Mouse (Mus musculus) adrenal gland, postnatal 36 days (tissue): Measurements from ENCODE around the gene Myo16. TPM values are rescaled to one million over a fixed set of nuclear protein-coding genes. Genes with fewer than 3 reads are reported as not detected.
A peak's percentile ranks its signal among the peaks of the same experiment; 100 is the strongest.

Source experiments
- DNase-seq, 2 experiments: peaks; one replicate each; pipeline ENCODE4 v3.0.0; 2021; ENCODE audit warnings: mixed read lengths in 1 of 2
- long read RNA-seq, 2 experiments: library from polyadenylated mRNA; stranded (forward); transcript quantifications; one replicate each; pipeline ENCODE4 v2.0.0; 2021; ENCODE audit warnings: borderline sequencing depth in 2 of 2
- total RNA-seq, 2 experiments: library from RNA; stranded (reverse); gene quantifications; 2 replicates each; pipeline ENCODE4 v1.2.3; 2021

Gene Myo16
- total RNA-seq, result not detected
- long read RNA-seq, experiment 1, result 0 reads
- long read RNA-seq, experiment 2, result 0 reads

DNA sequence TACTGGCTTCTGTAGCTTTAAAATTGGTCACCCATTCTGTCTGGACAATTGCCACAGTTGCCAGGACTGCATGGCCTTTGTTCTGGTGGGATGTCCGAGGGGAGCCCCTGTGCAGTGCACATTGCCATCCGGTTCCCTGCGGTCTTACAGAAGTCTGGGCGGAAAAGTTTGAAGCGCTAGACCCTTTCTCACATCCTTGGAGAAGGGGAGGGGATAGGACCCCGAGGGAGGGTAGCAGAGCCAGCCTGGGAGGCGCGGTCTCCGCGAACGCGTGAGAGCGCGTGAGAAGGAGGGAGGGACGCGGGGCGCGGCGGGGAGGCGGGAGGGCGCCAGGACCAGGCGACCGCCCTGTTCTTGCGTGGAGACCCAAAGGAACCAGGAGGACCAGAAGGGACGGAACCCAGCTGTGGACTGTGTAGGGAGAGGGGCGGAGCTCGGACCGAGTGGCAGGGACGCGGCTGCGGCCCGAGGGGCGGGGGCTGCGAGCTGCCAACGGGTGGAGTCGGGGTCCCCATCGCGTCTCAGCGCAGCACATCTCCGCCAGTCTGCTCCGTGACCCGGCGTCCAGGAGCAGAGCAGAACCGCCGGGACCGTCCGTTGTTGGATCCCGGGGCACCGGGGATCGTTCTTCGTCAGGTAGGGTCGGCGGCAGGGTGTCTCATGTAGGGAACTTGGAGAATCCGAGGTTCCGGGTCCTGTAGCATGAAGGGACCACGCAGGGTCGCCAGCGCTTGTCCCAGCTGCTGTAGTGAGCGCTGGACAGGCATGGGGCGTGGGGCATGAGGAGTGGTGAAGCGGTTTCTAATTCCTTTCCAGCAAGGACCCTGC, at the start of gene Myo16:
Gene Myo16, plus strand, starts transcription at position 301 of the 828 bp plus-strand sequence.
- DNase-seq, result no peak

DNA sequence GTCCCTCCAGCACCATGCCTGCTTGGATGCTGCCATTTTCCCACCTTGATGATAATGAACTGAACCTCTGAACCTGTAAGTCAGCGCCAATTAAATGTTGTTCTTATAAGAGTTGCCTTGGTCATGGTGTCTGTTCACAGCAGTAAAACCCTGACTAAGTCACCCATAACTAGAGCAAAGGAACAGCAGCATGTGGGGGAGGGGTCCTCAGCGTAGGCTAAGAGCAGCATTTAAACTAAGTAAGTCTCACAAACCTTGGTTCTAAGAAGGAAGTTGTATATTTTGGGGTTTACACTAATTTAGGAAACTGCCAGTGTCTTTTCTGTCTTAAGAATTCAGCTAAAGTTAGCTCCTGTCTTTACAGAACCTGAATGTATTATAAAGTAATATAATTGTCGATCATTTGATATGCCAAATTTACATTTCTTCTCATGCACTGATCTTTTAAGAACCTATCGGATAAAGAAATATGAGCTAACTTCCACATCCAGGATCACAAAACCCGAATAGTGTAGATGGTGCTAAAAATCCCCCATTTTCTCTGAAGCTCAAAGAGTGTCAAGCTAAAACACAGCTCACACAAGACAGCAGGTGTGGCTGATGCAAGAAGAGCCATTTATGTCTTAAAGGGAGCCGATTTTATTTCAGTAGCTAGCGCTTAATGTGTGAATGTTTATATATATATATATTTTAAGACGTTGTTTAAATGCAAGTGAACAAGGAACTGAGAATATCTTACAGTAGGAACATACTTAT, 45.0 kb upstream of the Myo16 start:
- DNase-seq, result no peak

GRCm38 (mm10) chr8:10122749-10123148, 31.0 kb upstream of the Myo16 start:
- no peak for DNase-seq

- no peak for DNase-seq
These were observed 30.3 kb upstream of the Myo16 start for GRCm38 (mm10) chr8:10123412-10123811.

- no peak for DNase-seq
These were observed 28.0 kb upstream of the Myo16 start for GRCm38 (mm10) chr8:10125684-10126083.

GRCm38 (mm10) chr8:10130513-10131414, 22.9 kb upstream of the Myo16 start:
- DNase-seq, result no peak

- peak in 1 of 2 experiments; percentile 4 for DNase-seq
These were observed 14.2 kb upstream of the Myo16 start for GRCm38 (mm10) chr8:10139536-10139935.

DNA sequence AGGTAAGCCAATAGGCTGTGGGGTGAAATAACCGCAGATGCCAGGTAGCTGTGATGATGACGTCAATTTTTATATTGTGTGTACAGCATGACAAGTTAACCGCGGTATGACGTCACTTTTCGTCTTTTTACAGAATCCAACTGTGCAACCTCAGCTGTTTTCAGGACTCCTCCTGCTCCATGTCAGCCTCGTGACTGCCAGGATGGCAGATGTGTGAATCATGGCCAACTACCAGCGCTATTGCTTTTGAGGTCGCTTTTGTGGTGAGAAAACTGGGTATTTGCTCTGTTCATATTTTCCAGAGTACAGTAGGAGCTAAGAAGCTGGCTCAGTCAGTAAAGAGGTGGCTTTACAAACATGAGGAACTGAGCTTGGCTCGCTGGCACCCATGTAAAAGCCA, 9.8 kb upstream of the Myo16 start:
- DNase-seq, result no peak

GRCm38 (mm10) chr8:10151692-10152247, 1.9 kb upstream of the Myo16 start:
- DNase-seq, result no peak

GRCm38 (mm10) chr8:10154439-10154745, 681 bp downstream of the Myo16 start:
- no peak for DNase-seq

- DNase-seq, result no peak
These were observed 1.4 kb downstream of the Myo16 start for GRCm38 (mm10) chr8:10155075-10155474.

- DNase-seq, result no peak
These were observed 7.4 kb downstream of the Myo16 start for GRCm38 (mm10) chr8:10161106-10161505.

GRCm38 (mm10) chr8:10164959-10165358, 11.2 kb downstream of the Myo16 start:
- DNase-seq, result no peak

DNA sequence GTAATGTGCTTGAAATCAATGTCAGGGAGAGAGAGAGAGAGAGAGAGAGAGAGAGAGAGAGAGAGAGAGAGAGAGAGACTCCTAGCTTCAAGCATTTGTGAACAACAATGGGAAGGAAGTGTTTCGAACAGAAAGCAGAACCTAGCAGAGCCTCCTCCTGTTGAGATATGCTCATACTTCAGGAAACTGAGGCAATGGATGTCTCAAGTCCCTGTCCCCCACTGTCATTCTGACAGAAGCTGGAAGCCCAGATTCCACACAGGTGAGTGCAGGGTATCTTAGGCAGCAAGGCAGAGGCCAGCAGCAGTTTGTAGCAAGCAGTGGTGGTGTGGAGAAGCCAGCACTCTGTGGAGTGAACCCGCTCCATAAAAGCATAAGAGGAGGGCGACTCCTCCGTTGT, 14.6 kb downstream of the Myo16 start:
- no peak for DNase-seq

- no peak for DNase-seq
These were observed 16.2 kb downstream of the Myo16 start for GRCm38 (mm10) chr8:10169894-10170293.

- DNase-seq, result no peak
These were observed 17.6 kb downstream of the Myo16 start for GRCm38 (mm10) chr8:10171321-10171720.

DNA sequence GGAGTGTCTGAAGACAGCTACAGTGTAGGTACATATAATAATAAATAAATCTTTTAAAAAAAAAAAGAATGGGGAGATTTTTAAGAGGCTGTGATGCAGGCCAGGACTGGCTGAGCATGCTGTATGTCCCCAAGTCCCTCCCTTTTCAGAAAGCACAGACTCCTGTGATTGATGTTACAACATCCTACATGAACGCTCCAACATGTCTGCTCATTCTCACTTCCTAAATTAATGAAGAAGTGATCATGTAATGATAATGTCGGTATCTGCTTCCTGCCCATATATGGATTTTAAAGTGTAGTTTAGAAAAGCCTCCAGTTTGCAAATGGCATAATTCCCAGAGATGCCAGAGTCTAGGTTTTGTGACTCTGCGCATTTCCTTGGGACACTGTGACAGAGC, 18.6 kb downstream of the Myo16 start:
- DNase-seq, result no peak

DNA sequence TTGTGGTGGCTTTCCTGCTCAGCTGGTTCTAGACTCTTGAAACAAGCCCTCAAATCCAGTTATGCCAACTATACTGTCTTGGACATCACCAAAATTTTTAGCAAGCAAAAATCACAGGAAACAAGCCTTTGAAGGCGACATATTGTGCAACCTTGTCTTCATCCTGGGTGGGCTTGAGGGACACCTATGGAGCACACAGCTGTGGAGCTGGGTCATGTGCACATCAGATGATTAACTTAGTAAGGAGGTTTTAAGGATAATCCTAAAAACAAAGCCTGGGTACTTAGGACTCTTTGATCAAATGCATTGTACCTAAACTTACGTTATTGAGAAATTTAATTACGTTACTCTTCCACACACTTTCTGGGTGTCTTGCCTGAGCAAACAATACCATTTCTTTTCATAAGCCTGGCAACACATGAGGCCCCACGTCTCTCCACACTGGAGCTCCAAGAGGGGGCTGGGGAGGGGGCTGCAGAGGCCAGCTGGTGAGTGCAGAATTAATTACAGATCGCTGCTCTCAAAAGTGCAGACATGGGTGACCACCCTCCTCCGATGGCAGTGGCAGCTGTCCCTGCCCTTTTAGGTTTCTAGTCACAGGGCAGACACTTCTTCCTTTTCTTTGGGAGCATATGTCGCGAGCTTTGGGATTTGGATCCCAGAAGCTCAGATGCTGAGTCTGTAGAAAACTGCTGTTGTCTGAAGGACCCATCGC, 19.5 kb downstream of the Myo16 start:
- no peak for DNase-seq

- no peak for DNase-seq
These were observed 20.6 kb downstream of the Myo16 start for GRCm38 (mm10) chr8:10174201-10174840.

- DNase-seq, result no peak
These were observed 21.4 kb downstream of the Myo16 start for GRCm38 (mm10) chr8:10174841-10175680.
